Mouse (Mus musculus) small intestine, adult 2 months (tissue): ENCODE measurements at regions not wholly inside any gene's neighbourhood (a gene's known extent, or its start where the extent isn't known, plus 50 kb on each side); places are given as distances from the start of the nearest gene placed in this dataset.

ENCODE experiments used
- CTCF ChIP-seq: fragments of 200-500 bp; IDR thresholded peaks from 2 replicates; pipeline ENCODE4 v1.5.1; 2012; ENCODE audit warnings: low read depth, mild to moderate bottlenecking, control low read depth, inconsistent platforms, low read length, moderate library complexity, mixed read lengths; ENCODE audit not compliant: insufficient replicate concordance, insufficient read length; ENCODE audit errors: extremely low read depth
- POLR2A ChIP-seq: fragments of 200-500 bp; IDR thresholded peaks from 2 replicates; pipeline ENCODE4 v1.6.1; 2012; ENCODE audit warnings: low read depth, mild to moderate bottlenecking, control low read depth, inconsistent platforms, low read length, moderate library complexity

- TF ChIP-seq POLR2A: no peak
- no peak for TF ChIP-seq CTCF
These were observed 281.5 kb upstream of the Dynlrb2 start for GRCm38 (mm10) chr8:116223235-116223634.
